Mouse (Mus musculus): ENCODE data around the gene Hint2. TPM values are rescaled to one million over a fixed set of nuclear protein-coding genes. Genes with fewer than 3 reads are reported as not detected.
A peak's percentile ranks its signal among the peaks of the same experiment; 100 is the strongest.

Gene Hint2
- polyA plus RNA-seq, 1 experiment from 2014 or later, result 77.5 TPM

DNA sequence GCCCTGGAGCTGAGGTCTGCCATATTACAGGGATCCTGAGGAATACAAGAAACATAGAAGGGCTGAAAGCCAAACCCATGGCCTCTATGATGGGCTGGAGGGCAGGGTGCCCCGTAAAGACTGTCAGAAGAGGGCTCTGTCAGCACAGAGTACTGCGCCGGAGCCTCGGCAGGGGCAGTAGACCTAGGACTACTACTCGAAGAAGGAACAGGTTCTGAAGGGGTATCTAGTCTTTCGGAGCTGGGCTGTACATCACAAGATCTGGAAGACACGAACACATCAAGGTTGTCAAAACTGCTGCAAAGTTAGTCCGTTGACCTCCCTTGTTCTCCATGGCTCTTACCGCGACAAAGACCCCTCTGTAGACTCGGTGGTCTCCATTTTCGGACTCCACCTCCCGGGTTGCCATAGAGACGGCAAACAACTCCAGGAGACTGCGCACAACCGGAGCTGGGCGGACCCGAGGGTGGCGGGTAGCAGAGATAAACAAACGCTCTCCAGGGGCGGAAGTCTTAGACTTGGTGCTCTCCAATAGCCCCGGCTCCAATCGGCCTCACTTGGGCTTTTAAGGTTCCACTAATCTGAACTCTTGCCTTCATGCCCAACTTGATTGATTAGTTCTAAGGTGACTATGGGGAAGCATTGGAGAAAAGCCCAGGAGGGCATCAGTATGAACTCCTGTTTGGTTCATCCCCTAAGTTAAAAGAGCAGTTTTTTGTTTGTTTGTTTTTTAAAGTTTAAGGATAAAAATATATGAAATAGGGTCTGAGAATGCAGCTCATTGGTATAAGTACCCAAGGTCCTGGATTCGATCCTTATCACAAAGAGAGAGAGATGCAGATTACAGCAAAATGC lies 2.9 kb downstream of the Hint2 start, which contains the start of gene Spag8:
Gene Spag8, minus strand, starts transcription at position 434 of the 855 bp plus-strand sequence.
- 15% methylated on average over 24 of the region's 24 CpGs for WGBS
- no peaks in the 10 kb centered on the region for H3K27me3 ChIP-seq (replicated peaks)
- peaks cover 25% of the 10 kb centered on the region for H3K4me1 ChIP-seq
- H3K9ac ChIP-seq (replicated peaks), result no peak within 1 kb of the TSS
- H3K9me3 ChIP-seq (replicated peaks), result no peaks in the 10 kb centered on the region; the same call in 1 of the 2 replicates
- H3K4me2 ChIP-seq, result peak within 1 kb of the TSS; percentile 51
- H3K4me3 ChIP-seq (replicated peaks), result peak within 1 kb of the TSS; percentile 31
- 0 out of 2 replicates have a peak within 1 kb of the TSS, but pooled peaks have one; percentile 23 for H3K27ac ChIP-seq (replicated peaks)
- ATAC-seq (ENCODE audit: low FRiP score), result no peak
- H3K36me3 ChIP-seq, result peaks cover 17% of the 10 kb centered on the region

DNA sequence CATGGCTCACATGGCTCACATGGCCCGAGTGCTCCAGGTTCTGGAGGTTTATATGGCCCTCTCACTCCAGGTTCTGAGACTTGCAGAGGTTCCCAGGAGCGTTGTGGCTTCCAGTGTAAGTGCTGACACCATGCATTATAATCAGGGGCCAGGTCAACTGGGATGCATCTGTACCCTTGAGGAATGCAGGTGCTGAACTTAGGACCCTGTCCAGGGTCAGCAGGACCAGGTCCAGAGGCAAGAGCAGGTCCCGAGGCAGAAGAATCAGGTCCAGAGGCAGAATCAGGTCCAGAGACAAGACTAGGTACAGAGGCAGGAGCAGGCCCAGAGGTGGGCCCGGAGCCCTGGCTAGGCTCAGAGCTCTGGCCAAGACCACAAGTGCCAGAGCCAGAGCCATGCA lies 3.5 kb downstream of the Hint2 start:
- Histone ChIP-seq H3K9ac (replicated peaks) (no peak overlapping the region), H3K4me2 (peak overlapping the region; percentile 51), H3K4me3 (replicated peaks) (peak overlapping the region; percentile 31; the same call in 1 of the 2 replicates), H3K27ac (replicated peaks) (no peak overlapping the region), H3K9me3 (replicated peaks) (no peaks in the 10 kb centered on the region; the same call in 1 of the 2 replicates), H3K27me3 (replicated peaks) (no peaks in the 10 kb centered on the region), H3K36me3 (peaks cover 21% of the 10 kb centered on the region), H3K4me1 (peaks cover 25% of the 10 kb centered on the region)
- no peak for ATAC-seq (ENCODE audit: low FRiP score)
- 93% methylated on average over 4 of the region's 4 CpGs for WGBS

DNA sequence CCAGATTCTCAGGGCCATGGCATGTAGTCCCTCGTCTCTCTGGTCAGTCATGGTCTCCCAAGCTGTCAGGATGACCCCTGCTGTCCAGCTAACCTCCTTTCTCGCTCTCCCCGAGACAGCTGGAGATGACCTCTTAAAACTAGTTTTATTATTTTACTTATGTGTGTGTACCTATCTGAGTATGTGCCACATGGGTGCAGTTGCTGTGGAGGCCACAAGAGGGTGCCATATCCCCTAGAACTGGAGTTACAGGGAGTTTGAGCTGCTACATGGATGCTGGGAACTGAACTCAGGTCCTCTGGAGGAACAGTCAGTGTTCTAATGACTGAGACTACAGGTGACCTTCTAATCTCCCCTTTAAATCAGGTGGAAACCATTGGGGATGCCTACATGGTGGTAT lies 6.5 kb downstream of the Hint2 start:
- no peaks in the 10 kb centered on the region; the same call in 1 of the 2 replicates for H3K9me3 ChIP-seq (replicated peaks)
- H3K9ac ChIP-seq (replicated peaks), result no peak overlapping the region
- H3K4me2 ChIP-seq, result no peak overlapping the region
- 98% methylated on average over 3 of the region's 3 CpGs for WGBS
- ATAC-seq (ENCODE audit: low FRiP score), result no peak
- no peaks in the 10 kb centered on the region for H3K27me3 ChIP-seq (replicated peaks)
- no peak overlapping the region for H3K4me3 ChIP-seq (replicated peaks)
- H3K36me3 ChIP-seq, result peaks cover 29% of the 10 kb centered on the region
- H3K4me1 ChIP-seq, result peaks cover 13% of the 10 kb centered on the region
- H3K27ac ChIP-seq (replicated peaks), result no peak overlapping the region

DNA sequence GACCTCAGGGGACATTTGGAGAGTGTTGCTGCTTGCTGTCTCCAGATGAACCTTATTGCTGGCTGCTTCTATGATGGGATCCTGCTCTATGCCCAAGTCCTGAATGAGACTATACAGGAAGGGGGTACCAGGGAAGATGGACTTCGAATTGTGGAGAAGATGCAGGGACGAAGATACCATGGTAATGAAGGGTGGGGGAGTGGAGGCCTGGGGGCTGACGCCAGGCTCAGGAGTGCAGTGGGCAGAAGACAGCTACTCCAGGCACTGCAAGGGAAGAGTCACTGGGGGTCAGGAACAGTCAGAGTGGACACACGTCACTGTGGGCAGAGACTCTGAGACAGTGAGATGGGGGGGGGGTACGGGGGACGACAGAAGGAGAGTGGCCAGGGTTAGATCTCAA lies 15.8 kb downstream of the Hint2 start:
- H3K27me3 ChIP-seq (replicated peaks), result no peaks in the 10 kb centered on the region
- H3K9me3 ChIP-seq (replicated peaks), result no peaks in the 10 kb centered on the region
- no peaks in the 10 kb centered on the region for H3K4me1 ChIP-seq
- 91% methylated on average over 6 of the region's 6 CpGs for WGBS
- no peak overlapping the region for H3K4me2 ChIP-seq
- peaks cover 20% of the 10 kb centered on the region; the same call in 1 of the 2 replicates for H3K36me3 ChIP-seq
- H3K4me3 ChIP-seq (replicated peaks), result no peak overlapping the region
- no peak for ATAC-seq (ENCODE audit: low FRiP score)
- no peak overlapping the region for H3K9ac ChIP-seq (replicated peaks)
- H3K27ac ChIP-seq (replicated peaks), result no peak overlapping the region

DNA sequence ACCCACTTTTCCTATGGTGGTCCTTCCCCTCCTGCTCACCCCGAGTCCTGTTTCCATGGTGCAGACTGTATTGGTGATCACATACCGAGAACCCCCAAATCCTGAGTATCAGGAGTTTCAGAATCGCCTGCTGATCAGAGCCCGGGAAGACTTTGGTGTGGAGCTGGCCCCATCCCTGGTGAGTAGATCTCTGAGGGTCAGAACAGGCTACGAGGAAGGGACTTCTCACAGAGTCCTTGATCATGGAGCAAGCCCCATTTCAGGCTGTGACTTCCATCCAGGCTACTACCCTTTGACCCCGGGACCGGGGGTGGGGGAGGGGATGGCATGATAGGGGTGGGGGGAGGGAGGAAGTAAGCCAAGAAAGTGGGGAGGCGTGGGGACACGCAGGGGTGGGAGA lies 16.2 kb downstream of the Hint2 start:
- ATAC-seq (ENCODE audit: low FRiP score), result no peak
- Histone ChIP-seq H3K9me3 (replicated peaks) (no peaks in the 10 kb centered on the region), H3K9ac (replicated peaks) (no peak overlapping the region)

DNA sequence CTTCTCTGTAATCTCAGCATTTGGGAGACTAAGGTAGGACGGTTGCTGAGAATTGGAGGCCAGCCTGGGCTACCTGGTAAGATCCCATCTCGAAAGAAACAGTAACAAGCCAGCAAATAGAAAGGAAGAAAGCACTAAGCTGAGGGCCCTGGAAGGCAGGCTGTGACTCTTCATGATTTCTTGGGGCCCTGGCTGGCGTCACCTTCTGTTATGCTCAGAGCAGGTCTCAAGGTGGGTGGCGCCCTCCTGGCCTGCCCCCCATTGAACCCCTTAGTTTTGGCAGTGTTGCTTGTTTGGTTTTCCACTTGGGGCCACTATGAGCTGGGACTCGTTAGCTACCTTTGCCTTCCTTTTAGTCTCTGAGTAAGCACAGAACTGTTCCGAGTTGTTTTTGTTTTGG lies 19.5 kb downstream of the Hint2 start:
- Histone ChIP-seq H3K9ac (replicated peaks) (no peak overlapping the region), H3K27ac (replicated peaks) (no peak overlapping the region), H3K9me3 (replicated peaks) (no peaks in the 10 kb centered on the region), H3K4me1 (peaks cover 26% of the 10 kb centered on the region), H3K4me3 (replicated peaks) (no peak overlapping the region), H3K4me2 (no peak overlapping the region), H3K27me3 (replicated peaks) (no peaks in the 10 kb centered on the region), H3K36me3 (no peaks in the 10 kb centered on the region)
- WGBS, result 85% methylated on average over 6 of the region's 6 CpGs
- ATAC-seq (ENCODE audit: low FRiP score), result no peak

More for the DNA sequence above, 16.2 kb downstream of the Hint2 start:
- H3K27me3 ChIP-seq (replicated peaks), result no peaks in the 10 kb centered on the region
- no peaks in the 10 kb centered on the region for H3K4me1 ChIP-seq
- H3K4me3 ChIP-seq (replicated peaks), result no peak overlapping the region
- no peak overlapping the region for H3K27ac ChIP-seq (replicated peaks)
- H3K36me3 ChIP-seq, result peaks cover 20% of the 10 kb centered on the region; the same call in 1 of the 2 replicates
- WGBS, result 82% methylated on average over 9 of the region's 9 CpGs
- no peak overlapping the region for H3K4me2 ChIP-seq

DNA sequence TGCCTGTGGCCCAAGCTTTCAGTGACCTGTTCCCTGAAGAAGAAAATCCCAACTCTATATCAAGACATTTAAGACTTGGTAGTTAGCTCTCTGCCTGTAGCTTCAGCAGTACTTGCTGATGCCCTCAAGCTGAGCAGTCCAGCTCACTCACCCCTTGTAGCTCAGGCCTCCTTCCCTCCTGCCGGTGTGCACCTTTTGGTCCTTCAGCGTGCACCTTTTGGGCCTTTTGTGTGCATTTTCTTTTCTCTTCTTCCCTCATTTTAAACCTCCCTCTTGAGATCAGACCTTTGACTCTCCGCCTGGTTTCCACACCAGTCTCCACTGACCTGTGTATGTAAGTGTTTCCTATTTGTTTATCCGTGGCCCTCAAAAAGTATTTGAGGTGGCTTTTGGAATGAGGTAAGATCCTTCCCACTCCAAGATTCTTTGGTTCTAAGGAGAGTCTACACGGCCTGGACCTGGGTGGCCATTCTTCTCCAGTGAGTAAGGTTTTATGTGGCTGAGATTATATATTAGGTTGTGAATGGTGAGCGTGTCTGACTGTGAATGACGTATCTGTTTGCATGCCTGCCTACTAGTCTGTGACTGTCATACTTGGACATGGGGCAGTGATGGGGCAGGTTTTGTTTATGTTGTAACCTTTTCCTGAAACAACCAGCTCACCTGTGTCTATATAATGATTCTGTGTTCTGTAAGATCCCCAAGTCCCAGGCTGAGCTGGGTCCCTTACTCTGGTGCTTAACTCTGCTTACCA lies 21.5 kb downstream of the Hint2 start:
- Histone ChIP-seq H3K9ac (replicated peaks) (no peak overlapping the region), H3K4me3 (replicated peaks) (no peak overlapping the region), H3K27me3 (replicated peaks) (no peaks in the 10 kb centered on the region), H3K4me2 (no peak overlapping the region), H3K27ac (replicated peaks) (no peak overlapping the region), H3K36me3 (no peaks in the 10 kb centered on the region), H3K9me3 (replicated peaks) (no peaks in the 10 kb centered on the region), H3K4me1 (peaks cover 44% of the 10 kb centered on the region)
- ATAC-seq (ENCODE audit: low FRiP score), result no peak
- WGBS, result 92% methylated on average over 7 of the region's 7 CpGs

DNA sequence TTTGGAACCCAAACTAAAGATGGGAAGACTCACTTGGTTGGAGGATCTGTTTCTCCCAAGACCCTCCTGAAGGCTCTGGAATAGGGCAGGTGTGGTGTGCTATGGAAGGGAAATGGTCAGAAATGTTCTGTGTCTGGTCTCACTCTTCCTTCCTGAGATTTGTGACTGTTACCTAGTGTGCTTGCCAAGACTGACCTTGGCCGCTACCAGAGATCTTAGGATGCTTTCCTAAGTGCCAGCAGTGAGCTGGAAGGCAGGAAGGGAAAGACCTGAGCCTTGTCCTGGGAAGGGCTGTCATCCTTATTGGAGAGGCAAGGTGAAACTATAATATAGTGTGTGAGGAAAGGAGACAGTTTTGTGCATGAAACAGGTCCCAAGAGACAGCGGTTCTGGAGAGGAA lies 22.5 kb downstream of the Hint2 start:
- Histone ChIP-seq H3K4me2 (peak overlapping the region; percentile 94; the same call in 1 of the 2 replicates), H3K36me3 (no peaks in the 10 kb centered on the region), H3K4me1 (peaks cover 45% of the 10 kb centered on the region), H3K4me3 (replicated peaks) (no peak overlapping the region), H3K9me3 (replicated peaks) (no peaks in the 10 kb centered on the region), H3K9ac (replicated peaks) (no peak overlapping the region), H3K27ac (replicated peaks) (no peak overlapping the region), H3K27me3 (replicated peaks) (no peaks in the 10 kb centered on the region)
- ATAC-seq (ENCODE audit: low FRiP score), result no peak
- WGBS, result 97% methylated on average over 2 of the region's 2 CpGs

DNA sequence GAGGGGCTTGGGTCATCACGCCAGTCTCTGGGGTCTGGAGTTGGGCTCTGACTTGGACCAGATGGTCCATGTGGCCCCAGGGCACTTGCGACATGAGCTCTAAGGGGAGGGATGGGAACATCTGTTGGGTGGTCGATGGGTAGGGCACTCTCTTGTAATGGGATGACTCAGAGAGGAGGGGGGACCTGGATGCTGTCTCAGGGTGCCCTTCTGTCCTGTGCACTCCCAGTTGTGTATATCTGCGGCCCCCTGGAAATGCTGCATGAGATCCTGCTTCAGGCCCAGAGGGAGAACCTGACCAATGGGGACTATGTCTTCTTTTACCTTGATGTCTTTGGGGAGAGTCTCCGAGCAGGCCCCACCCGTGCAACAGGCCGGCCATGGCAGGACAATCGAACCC lies 23.0 kb downstream of the Hint2 start:
- Histone ChIP-seq H3K27ac (replicated peaks) (no peak overlapping the region), H3K9ac (replicated peaks) (no peak overlapping the region), H3K4me3 (replicated peaks) (no peak overlapping the region), H3K36me3 (no peaks in the 10 kb centered on the region), H3K4me1 (peaks cover 45% of the 10 kb centered on the region), H3K9me3 (replicated peaks) (no peaks in the 10 kb centered on the region), H3K4me2 (peak overlapping the region; percentile 94), H3K27me3 (replicated peaks) (no peaks in the 10 kb centered on the region)
- no peak for ATAC-seq (ENCODE audit: low FRiP score)
- 65% methylated on average over 8 of the region's 8 CpGs for WGBS

DNA sequence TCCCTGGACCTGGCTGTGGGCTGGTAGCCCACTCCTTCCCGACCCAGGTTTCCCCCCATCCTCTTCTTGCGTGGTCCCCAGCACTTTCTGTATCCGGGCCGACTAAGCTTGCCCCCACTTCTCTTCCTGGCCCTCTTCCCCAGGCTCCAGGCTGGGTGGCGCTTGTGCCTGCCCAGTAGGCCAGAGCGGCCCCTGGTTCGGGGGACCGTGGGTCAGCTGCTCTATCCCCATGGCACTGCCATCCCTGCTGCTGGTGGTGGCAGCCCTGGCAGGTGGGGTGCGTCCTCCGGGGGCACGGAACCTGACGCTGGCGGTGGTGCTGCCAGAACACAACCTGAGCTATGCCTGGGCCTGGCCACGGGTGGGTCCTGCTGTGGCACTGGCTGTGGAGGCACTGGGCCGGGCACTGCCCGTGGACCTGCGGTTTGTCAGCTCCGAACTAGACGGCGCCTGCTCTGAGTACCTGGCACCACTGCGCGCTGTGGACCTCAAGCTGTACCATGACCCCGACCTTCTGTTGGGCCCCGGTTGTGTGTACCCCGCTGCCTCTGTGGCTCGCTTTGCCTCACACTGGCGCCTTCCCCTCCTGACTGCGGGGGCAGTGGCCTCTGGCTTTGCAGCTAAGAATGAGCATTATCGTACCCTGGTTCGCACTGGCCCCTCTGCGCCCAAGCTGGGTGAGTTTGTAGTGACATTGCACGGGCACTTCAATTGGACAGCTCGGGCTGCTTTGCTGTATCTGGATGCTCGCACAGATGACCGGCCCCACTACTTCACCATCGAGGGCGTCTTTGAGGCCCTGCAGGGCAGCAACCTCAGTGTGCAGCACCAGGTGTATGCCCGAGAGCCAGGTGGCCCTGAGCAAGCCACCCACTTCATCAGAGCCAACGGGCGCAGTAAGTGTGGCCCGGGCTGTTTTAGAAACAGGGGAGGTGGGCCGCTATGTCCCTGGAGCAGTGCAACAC lies 24.0 kb downstream of the Hint2 start:
- Histone ChIP-seq H3K27ac (replicated peaks) (peak overlapping the region; percentile 88), H3K4me1 (peaks cover 45% of the 10 kb centered on the region)
- WGBS, result 45% methylated on average over 42 of the region's 42 CpGs

More for the DNA sequence above, 24.0 kb downstream of the Hint2 start:
- H3K9ac ChIP-seq (replicated peaks), result peak overlapping the region; percentile 78
- H3K27me3 ChIP-seq (replicated peaks), result no peaks in the 10 kb centered on the region
- peak; percentile 15; the same call in 1 of the 2 replicates for ATAC-seq (ENCODE audit: low FRiP score)
- H3K4me2 ChIP-seq, result peak overlapping the region; percentile 94
- no peaks in the 10 kb centered on the region for H3K9me3 ChIP-seq (replicated peaks)
- H3K36me3 ChIP-seq, result no peaks in the 10 kb centered on the region
- peak overlapping the region; percentile 59 for H3K4me3 ChIP-seq (replicated peaks)

All from neural tube, embryonic 15.5 days (tissue).